Mouse (Mus musculus) layer of hippocampus, adult 18-20 months (tissue): ENCODE results near the gene Zfp36l3. TPM values are rescaled to one million over a fixed set of nuclear protein-coding genes. Genes with fewer than 3 reads are reported as not detected.
"Not testable (repeated sequence)": the region's sequence is repeated elsewhere in the genome, so short reads cannot be mapped to it uniquely, and the experiment has no call there.

Experiments used
- DNase-seq, 2 experiments: peaks; one replicate each; pipeline ENCODE4 v3.0.0; 2022; ENCODE audit warnings: low spot score in 2 of 2
- long read RNA-seq: library from polyadenylated mRNA; stranded (forward); transcript quantifications from one replicate; pipeline ENCODE4 v2.0.0, GENCODE M21; 2021
- total RNA-seq, 2 experiments: library from RNA; stranded (reverse); gene quantifications; 2 replicates each; pipeline ENCODE4 v1.2.3; 2021

The Zfp36l3 gene
- total RNA-seq = not detected
- long read RNA-seq = 0 reads

DNA sequence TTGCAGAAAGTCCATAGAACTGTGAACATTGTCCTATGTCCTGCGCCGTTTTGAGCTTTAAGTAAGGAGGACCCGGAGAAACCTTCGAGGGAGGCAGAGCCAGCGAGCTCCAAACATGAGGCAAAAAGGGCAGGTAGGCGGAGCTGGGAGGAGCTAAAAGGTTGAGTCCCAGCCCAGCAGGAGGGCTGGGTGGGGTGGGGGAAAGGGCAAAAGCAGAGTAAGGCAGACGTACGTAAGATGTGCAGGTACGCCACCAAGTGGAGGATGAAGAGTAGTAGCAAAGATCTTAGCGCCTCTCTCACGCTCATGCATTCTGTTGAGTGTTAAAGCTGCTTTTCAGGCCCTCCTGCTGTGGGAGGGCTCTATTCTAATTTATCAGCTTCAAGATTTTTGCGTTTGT is at the start of gene Zfp36l3:
Gene Zfp36l3 (minus strand): TSS at position 119 of the 400 bp plus-strand sequence.
- DNase-seq = no peak

DNA sequence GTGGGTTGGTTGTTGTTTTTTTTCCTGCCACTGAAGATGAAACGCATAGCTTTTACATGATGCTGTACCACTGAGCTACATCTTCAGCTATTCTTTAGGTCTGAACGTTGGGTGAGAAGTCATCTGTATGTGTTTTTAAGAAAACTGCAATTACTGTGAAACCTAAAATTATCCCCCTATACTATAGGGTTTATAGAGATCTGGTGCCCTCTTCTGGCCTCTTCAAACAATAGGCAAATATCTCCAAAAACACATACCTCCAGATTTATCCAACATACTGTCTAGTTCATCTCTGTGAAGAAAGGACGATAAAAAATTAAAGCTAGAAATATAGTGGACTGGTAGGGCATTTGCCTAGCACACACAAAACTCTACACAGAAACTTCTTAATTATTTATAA is 22.9 kb upstream of the Zfp36l3 start:
- peak in 1 of 2 experiments; percentile 6 for DNase-seq

DNA sequence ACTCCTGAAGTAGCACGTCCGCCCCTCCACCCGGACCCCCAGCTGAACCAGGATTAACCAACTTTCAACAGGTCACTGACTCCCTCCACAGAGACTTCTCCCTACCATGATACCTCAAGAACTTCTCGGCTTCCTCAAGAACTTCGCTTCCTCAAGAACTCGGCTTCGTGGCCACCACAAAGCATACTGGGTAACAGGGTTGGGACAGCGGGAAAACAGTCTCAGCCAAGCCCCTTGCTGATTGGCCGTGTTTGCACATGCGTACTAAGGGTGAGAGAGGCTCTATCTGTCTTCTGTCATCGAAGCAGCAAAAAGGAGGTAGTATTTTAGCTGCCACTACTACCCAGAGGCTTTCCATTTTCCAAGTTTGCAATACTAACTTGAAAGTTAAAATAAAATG is 21.3 kb upstream of the Zfp36l3 start, which contains the start of gene Xlr:
Gene Xlr (minus strand): TSS at position 188 of the 400 bp plus-strand sequence.
- not testable (repeated sequence) for DNase-seq

DNA sequence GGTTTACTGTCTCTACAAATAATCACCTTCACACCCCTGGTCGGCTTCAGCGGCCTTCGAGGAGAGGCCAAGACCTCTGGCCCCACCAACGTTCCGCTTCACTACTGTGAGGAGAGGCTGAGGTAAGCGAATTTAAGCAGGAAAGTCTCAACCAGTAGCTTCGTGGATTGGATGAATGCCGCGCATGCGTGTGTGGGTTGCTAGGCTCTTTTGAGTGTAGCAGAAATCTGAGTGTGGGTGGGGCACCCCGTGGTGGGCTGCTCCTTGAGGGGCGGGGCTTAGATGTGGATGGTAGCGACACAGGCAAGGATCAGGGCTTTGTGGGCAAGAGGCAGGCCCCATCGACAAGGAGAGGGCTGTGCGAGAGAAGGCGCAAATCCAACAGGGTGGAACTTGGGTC is 18.5 kb downstream of the Zfp36l3 start, which contains the start of gene 1700013H16Rik:
Gene 1700013H16Rik (minus strand): TSS at position 96 of the 400 bp plus-strand sequence.
- no peak for DNase-seq

DNA sequence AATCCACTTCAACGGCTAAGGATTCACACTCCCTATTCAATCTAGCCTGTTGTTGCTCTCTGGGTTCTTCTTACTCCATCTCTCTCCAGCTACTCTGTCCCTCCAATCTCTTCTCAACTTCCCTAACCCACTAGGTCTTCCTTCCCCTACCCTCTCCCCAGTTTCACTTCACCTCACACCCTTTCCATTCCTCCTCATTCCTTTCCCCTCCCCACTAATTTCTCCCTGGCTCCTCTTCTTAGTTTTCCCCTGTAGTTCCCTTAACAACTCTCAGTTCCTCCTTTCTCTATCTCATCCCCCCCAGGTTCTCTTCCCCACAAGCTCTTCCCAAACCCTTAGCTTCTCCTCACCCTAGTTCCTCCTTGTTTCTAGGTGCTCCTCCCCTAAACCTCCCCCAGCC is 23.3 kb downstream of the Zfp36l3 start:
- no peak for DNase-seq

DNA sequence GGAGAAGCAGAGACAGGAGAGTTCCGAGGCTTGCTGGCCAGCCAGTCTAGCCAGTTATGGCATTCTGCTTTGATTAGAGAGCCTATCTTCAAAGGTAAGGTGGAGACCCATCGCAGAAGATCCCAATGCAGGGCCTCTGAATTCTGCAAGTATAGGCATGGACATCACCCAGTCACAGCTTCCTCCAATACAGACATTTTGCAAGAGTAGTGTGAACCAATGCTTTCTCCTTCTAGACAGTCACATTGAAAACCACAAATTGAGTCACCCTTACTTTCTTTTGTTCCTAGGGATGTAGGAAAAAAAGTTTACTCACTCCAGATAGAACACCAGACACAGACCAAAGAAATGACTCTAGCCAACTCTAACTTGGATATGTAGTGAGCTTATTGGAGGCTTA is 47.2 kb downstream of the Zfp36l3 start:
- DNase-seq = no peak

DNA sequence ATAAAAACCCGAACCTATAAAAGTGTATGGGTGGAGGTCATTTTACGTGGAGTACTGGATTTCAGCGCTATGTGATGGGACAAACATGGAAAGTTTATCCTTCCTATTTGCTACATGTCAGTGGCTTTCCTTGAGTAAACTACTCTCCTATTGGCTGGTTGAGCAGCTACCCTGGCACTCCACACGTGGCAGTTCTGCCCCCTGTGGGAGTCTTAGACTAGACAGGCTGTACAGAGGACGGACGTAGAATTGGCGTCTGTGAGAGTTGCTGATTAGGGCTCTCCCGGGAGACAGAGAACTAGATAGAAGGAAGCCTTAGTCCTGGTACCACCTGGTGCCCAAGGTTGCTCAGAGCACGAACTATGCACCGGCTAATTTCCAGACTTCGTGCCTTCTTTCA is 51.6 kb downstream of the Zfp36l3 start, which contains the start of gene 4930502E18Rik:
Gene 4930502E18Rik (plus strand): TSS at position 231 of the 400 bp plus-strand sequence.
- DNase-seq = no peak

Other genes starting within 250 kb of the Zfp36l3 start
- 100 to 1,000 TPM; 202 to 226 TPM for gene Rtl8c, start 168.4 kb downstream of the Zfp36l3 start, total RNA-seq
- not detected for gene Gm14597, start 167.4 kb downstream of the Zfp36l3 start, total RNA-seq
- 100 to 1,000 TPM; 208 to 284 TPM for gene Rtl8a, start 132.7 kb downstream of the Zfp36l3 start, total RNA-seq
- gene Rtl8b, start 106.0 kb downstream of the Zfp36l3 start, total RNA-seq = 100 to 1,000 TPM; 183 to 202 TPM
- gene 4930502E18Rik, start 51.6 kb downstream of the Zfp36l3 start, total RNA-seq = under 1 TPM in 1 of 2 experiments, not detected in 1; 0.38 TPM
- not detected for gene 1700013H16Rik, start 18.6 kb downstream of the Zfp36l3 start, total RNA-seq
- gene Xlr, start 21.3 kb upstream of the Zfp36l3 start, total RNA-seq = 1 to 10 TPM; 1.6 to 2.0 TPM